Mouse (Mus musculus) liver, postnatal 0 days (tissue): ENCODE measurements around the gene Slc24a2. TPM values are rescaled to one million over a fixed set of nuclear protein-coding genes. Genes with fewer than 3 reads are reported as not detected.

Experiments used
- ATAC-seq: fragments of 200-750 bp; cut with Nextera tagmentation; 2 replicates; pipeline ENCODE4 v1.8.0; 2017; ENCODE audit warnings: mild to moderate bottlenecking, moderate library complexity
- DNase-seq: peaks from one replicate; pipeline ENCODE4 v3.0.0-alpha.2; 2016
- H3K27ac ChIP-seq: fragments of 300-500 bp; sonication (generic); 2 replicates; pipeline ENCODE4 v1.5.1; 2014; ENCODE audit warnings: antibody characterized with exemption, moderate library complexity, mild to moderate bottlenecking, low read depth
- H3K27me3 ChIP-seq: fragments of 300-500 bp; sonication (generic); 2 replicates; pipeline ENCODE4 v1.6.1; 2014; ENCODE audit warnings: low read length, control low read depth, mixed read lengths; ENCODE audit not compliant: insufficient read depth
- H3K36me3 ChIP-seq: fragments of 300-500 bp; sonication (generic); replicated peaks from 2 replicates; pipeline ENCODE4 v1.6.1; 2014; ENCODE audit warnings: mild to moderate bottlenecking, control low read depth, low read length, moderate library complexity, mixed read lengths; ENCODE audit not compliant: insufficient read depth
- H3K4me1 ChIP-seq: fragments of 300-500 bp; sonication (generic); 2 replicates; pipeline ENCODE4 v1.6.1; 2014; ENCODE audit warnings: antibody characterized with exemption, mild to moderate bottlenecking, control low read depth; ENCODE audit not compliant: insufficient read depth
- H3K4me2 ChIP-seq: fragments of 300-500 bp; sonication (generic); 2 replicates; pipeline ENCODE4 v1.6.1; 2014; ENCODE audit warnings: low read depth, mild to moderate bottlenecking, low read length, moderate library complexity, mixed read lengths
- H3K4me3 ChIP-seq: fragments of 300-500 bp; sonication (generic); 2 replicates; pipeline ENCODE4 v1.5.1; 2014; ENCODE audit warnings: low read depth, low read length
- H3K9ac ChIP-seq: fragments of 300-500 bp; sonication (generic); replicated peaks from 2 replicates; pipeline ENCODE4 v1.6.1; 2014; ENCODE audit warnings: mild to moderate bottlenecking, moderate library complexity
- H3K9me3 ChIP-seq: fragments of 300-500 bp; sonication (generic); 2 replicates; pipeline ENCODE4 v1.6.1; 2016; ENCODE audit warnings: mild to moderate bottlenecking, control low read depth, low read length, mixed read lengths
- CTCF ChIP-seq: sonication (generic); IDR thresholded peaks from 2 replicates; pipeline ENCODE4 v1.5.1; 2016; ENCODE audit warnings: antibody characterized with exemption, low read depth
- EP300 ChIP-seq: IDR thresholded peaks from 2 replicates; pipeline ENCODE4 v1.6.1; 2016; ENCODE audit warnings: antibody characterized with exemption, low read depth, mild to moderate bottlenecking
- WGBS: fragments of 180-500 bp; shearing (Covaris S2); extraction: QIAGEN DNeasy Blood & Tissue Kit; methylation state at CpG from one replicate; pipeline ENCODE4 v1.1.7; 2014; ENCODE audit not compliant: insufficient replicate concordance; 5-methylcytosine and 5-hydroxymethylcytosine counted together
- polyA plus RNA-seq: library from polyadenylated mRNA; unstranded; fragments of >200 nt; fragmentation: Nextera tagmentation; extraction: Ambion mirVana; gene quantifications from 2 replicates; pipeline ENCODE4 v1.2.1, GENCODE M21; 2015

The Slc24a2 gene
- polyA plus RNA-seq, 1 experiment from 2014 or later: not detected

DNA sequence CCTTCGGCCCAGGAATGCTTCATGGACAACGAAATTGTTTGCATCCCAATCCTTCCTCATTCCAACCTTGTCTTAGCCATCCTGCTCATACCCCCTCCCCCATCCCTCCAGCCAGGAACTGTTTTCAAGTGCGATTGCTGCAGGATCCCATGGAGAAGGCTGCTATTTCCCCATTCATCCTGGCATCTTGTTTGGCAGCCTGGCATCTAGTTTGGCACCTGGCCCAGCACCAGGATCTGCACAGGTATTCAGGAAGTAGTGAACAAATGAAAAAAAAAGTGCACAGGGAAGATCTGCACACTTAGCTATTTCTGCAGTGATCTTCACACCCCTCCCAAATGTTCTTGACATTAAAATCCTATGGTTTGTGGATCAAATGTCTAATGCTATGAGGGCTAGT is 53.2 kb downstream of the Slc24a2 start:
- H3K4me3 ChIP-seq: no peak overlapping the region
- H3K36me3 ChIP-seq: no peaks in the 10 kb centered on the region
- no peak overlapping the region for H3K9ac ChIP-seq
- H3K4me2 ChIP-seq: no peak overlapping the region
- no peaks in the 10 kb centered on the region for H3K4me1 ChIP-seq
- H3K9me3 ChIP-seq: no peaks in the 10 kb centered on the region
- no peak overlapping the region for H3K27ac ChIP-seq
- no peaks in the 10 kb centered on the region for H3K27me3 ChIP-seq
- no peak for ATAC-seq
- no peak for TF ChIP-seq CTCF
- TF ChIP-seq EP300: no peak
- no peak for DNase-seq
- WGBS: 61% methylated on average over 3 of the region's 3 CpGs

DNA sequence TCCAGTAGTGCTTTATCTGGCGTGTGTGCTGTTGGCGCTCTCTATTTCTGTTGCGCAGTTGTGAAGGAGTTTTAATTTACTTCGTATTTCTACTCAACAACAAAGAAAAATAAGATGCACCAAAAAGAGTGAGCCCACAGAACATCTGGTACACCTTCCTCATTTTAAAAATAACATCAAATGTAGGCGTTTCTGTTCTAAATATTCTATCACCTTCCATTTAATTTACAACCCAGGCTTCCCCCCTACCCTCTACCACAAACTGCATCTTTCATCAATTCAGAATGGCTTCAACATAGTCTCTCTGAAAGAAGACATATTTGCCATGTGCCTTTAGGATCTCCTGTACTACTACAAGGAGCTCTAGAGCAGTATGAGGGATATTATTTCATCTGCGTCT is 66.3 kb downstream of the Slc24a2 start:
- no peaks in the 10 kb centered on the region for H3K27me3 ChIP-seq
- no peak for DNase-seq
- H3K27ac ChIP-seq: no peak overlapping the region
- WGBS: 66% methylated on average over 6 of the region's 6 CpGs
- H3K9me3 ChIP-seq: no peaks in the 10 kb centered on the region
- no peak for ATAC-seq
- H3K36me3 ChIP-seq: no peaks in the 10 kb centered on the region
- no peak overlapping the region for H3K4me3 ChIP-seq
- no peak overlapping the region for H3K9ac ChIP-seq
- H3K4me1 ChIP-seq: no peaks in the 10 kb centered on the region
- no peak for TF ChIP-seq EP300
- TF ChIP-seq CTCF: no peak
- H3K4me2 ChIP-seq: no peak overlapping the region

DNA sequence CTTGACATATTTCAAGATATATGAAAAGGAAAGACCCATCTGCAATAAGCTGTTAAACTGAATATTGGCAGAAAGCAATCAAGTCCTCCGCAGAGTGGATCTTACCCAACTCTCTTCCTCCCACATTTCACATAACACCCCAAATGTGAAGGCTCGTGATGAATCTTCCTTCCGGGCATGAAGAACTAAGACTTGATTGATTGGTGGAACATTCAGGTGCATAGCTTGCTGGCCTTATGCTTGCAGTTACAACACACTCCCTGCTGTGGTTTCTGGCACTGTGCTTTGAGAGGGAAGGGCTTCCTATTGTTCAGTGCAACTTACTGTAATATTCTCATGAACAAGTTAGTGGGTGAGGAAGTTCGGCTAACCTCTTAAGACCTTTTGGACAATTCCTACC is 72.2 kb downstream of the Slc24a2 start:
- 45% methylated on average over 4 of the region's 4 CpGs for WGBS
- H3K4me2 ChIP-seq: no peak overlapping the region
- TF ChIP-seq CTCF (no peak), EP300 (no peak)
- H3K9me3 ChIP-seq: no peaks in the 10 kb centered on the region
- H3K27ac ChIP-seq: no peak overlapping the region
- H3K9ac ChIP-seq: no peak overlapping the region
- H3K4me1 ChIP-seq: peaks cover 4% of the 10 kb centered on the region; the same call in 1 of the 2 replicates
- no peaks in the 10 kb centered on the region for H3K36me3 ChIP-seq
- ATAC-seq (no peak), DNase-seq (no peak)
- H3K4me3 ChIP-seq: no peak overlapping the region
- H3K27me3 ChIP-seq: no peaks in the 10 kb centered on the region

DNA sequence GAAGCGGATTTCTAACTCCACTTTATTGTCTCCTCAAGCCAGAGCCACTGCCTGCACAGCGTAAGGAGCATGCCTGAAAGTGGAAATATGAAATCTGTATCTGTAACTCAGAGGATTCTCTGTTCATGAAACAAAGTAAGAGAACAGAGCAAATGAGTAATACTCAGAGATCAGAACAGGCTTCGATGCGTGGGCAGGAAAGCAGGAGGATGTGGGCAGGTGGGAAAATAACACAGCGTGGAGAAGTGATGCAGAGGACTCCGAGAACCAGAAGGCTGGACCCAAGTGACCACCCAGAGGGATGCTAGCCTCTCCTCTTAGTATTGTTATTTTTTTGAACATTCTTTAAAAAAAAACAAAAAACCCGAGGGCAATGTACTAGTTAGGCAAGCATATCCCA is 78.3 kb downstream of the Slc24a2 start:
- H3K36me3 ChIP-seq: no peaks in the 10 kb centered on the region
- H3K9me3 ChIP-seq: no peaks in the 10 kb centered on the region
- H3K4me3 ChIP-seq: no peak overlapping the region
- H3K4me1 ChIP-seq: 0 out of 2 replicates have a peak, but pooled peaks cover 2% of the 10 kb centered on the region
- ATAC-seq (no peak), DNase-seq (no peak)
- H3K27ac ChIP-seq: no peak overlapping the region
- no peak overlapping the region for H3K4me2 ChIP-seq
- TF ChIP-seq EP300 (no peak), CTCF (no peak)
- no peaks in the 10 kb centered on the region for H3K27me3 ChIP-seq
- 79% methylated on average over 7 of the region's 7 CpGs for WGBS
- no peak overlapping the region for H3K9ac ChIP-seq

DNA sequence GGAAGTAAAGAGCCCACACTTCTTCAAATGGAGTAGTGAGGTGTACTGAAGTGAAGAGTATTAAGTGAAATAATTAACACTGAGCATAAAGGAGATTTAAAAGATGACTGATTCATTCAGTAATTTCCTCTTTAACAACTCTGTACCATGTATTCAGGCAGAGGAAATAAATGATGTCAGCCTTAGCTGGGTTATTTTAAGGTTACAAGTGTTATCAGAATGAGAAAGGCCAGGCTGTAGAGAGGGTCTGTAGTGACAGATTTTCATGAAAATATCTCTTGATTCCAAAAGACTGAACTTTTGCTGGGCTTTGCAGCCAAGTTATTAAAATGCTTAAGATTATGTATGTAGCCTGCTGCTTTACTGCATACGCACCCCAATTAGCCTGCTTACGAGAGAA is 80.7 kb downstream of the Slc24a2 start:
- no peaks in the 10 kb centered on the region for H3K27me3 ChIP-seq
- DNase-seq (no peak), ATAC-seq (no peak)
- H3K9ac ChIP-seq: no peak overlapping the region
- H3K27ac ChIP-seq: no peak overlapping the region
- no peak overlapping the region for H3K4me3 ChIP-seq
- H3K4me2 ChIP-seq: no peak overlapping the region
- 0 out of 2 replicates have a peak, but pooled peaks cover 2% of the 10 kb centered on the region for H3K4me1 ChIP-seq
- H3K9me3 ChIP-seq: no peaks in the 10 kb centered on the region
- no peaks in the 10 kb centered on the region for H3K36me3 ChIP-seq
- TF ChIP-seq EP300 (no peak), CTCF (no peak)
- 80% methylated on average over 2 of the region's 2 CpGs for WGBS

DNA sequence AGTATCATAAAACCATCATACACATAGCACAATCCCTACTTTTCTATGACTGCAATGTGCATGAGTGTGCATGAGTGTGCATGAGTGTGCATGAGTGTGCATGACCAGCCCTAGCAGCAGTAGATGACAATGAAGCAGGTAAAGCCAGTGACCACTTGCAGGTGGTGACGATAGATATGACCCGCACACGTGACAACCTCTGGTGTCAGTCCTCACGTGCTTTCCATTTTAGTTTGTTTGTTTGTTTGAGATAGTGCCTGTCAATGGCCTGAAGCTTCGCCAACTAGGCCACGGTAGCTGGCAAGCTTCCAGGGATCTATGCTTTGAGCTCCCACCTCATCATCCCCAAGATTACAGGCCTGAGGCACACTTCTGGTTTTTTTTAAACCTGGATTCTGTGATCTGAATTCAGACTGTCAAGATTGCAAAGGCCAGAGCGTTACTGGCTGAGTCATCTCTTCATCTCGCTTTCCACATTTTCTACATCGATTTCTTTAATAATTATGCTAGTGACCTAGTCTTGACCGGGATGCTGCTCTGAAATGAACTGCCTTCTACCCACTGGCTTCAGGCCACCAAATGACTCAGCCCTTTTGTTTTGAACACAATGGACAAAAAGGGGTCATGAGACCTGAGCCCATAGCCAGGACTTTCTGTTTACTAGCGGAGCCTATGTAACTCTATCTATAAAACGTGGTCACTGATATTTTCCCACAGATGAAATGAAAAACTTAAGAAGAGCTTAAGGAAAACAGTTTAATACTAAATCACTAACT is 88.5 kb downstream of the Slc24a2 start:
- DNase-seq: no peak
- Histone ChIP-seq H3K9ac (no peak overlapping the region), H3K9me3 (no peaks in the 10 kb centered on the region), H3K36me3 (no peaks in the 10 kb centered on the region), H3K4me2 (no peak overlapping the region), H3K4me1 (no peaks in the 10 kb centered on the region), H3K27me3 (no peaks in the 10 kb centered on the region), H3K4me3 (no peak overlapping the region), H3K27ac (no peak overlapping the region)
- TF ChIP-seq CTCF: no peak
- no peak for TF ChIP-seq EP300
- ATAC-seq: no peak
- 67% methylated on average over 12 of the region's 12 CpGs for WGBS
